Mouse (Mus musculus): ENCODE data around the gene Aoc3. TPM values are rescaled to one million over a fixed set of nuclear protein-coding genes. Genes with fewer than 3 reads are reported as not detected.
"Not testable (repeated sequence)": the region's sequence is repeated elsewhere in the genome, so short reads cannot be mapped to it uniquely, and the experiment has no call there.

The Aoc3 gene
- polyA plus RNA-seq, 1 experiment from 2014 or later: 0.14 TPM

DNA sequence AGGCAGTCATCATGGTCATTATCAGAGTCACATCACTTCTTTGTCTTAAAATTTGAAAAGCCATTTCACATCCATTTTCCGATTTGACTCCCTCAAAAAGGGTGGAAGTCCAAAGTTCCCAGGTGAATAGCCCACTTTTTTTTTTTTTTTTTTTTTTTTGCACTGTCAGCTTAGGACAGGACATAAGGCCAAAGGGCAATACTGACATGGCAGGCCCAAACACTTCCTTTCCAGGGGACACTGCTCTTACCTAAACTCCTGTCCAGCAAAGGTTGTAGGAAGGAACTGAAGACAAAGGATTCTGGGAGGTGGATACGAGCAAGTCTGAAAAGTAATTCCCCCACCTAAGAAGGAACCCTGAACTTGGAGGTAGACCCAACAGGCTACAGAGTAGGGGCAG is 25.5 kb downstream of the Aoc3 start:
- Histone ChIP-seq H3K4me1 (replicated peaks) (no peaks in the 10 kb centered on the region), H3K9me3 (no peaks in the 10 kb centered on the region), H3K27ac (replicated peaks) (no peak overlapping the region), H3K9ac (no peak overlapping the region), H3K27me3 (no peaks in the 10 kb centered on the region), H3K4me2 (no peak overlapping the region), H3K36me3 (no peaks in the 10 kb centered on the region), H3K4me3 (no peak overlapping the region)
- ATAC-seq (ENCODE audit: low FRiP score, low read depth): no peak
- 81% methylated on average over 2 of the region's 2 CpGs for WGBS

DNA sequence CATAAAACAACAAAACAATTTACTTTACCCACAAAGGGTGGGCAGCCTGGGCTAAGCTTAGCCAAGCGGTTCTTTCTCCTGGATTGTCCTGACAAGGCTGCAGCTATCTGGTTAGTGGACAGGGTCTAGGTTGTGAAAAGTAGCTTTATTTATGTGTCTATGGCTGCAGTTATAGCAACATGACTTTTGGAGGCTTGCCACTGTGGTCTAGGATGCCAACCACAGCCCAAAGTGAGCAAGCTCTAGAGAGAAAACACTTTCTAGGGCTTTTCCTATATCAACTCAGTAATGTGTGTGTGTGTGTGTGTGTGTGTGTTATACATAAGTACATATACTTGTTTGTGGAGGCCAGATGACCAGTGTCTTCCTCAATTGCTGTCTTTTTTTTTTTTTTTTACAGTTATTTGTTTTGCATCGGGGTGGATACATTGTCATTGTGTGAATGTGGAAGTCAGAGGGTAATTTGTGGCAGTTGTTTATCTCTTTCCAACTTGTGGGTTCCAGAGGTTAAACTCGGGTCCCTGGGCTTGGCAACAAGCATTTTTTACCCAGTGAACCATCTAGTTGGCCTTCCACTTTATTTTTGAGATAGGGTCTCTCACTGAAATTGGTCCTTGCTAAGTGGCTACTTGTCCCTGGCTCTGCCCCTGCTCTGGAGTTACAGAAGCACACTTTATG is 27.2 kb downstream of the Aoc3 start:
- ATAC-seq (ENCODE audit: low FRiP score, low read depth): no peak
- H3K4me3 ChIP-seq: no peak overlapping the region
- no peaks in the 10 kb centered on the region for H3K9me3 ChIP-seq
- no peak overlapping the region for H3K9ac ChIP-seq
- H3K4me1 ChIP-seq (replicated peaks): no peaks in the 10 kb centered on the region
- no peak overlapping the region for H3K27ac ChIP-seq (replicated peaks)
- H3K27me3 ChIP-seq: no peaks in the 10 kb centered on the region
- no peak overlapping the region for H3K4me2 ChIP-seq
- no peaks in the 10 kb centered on the region for H3K36me3 ChIP-seq
- WGBS: 85% methylated on average over 3 of the region's 3 CpGs

DNA sequence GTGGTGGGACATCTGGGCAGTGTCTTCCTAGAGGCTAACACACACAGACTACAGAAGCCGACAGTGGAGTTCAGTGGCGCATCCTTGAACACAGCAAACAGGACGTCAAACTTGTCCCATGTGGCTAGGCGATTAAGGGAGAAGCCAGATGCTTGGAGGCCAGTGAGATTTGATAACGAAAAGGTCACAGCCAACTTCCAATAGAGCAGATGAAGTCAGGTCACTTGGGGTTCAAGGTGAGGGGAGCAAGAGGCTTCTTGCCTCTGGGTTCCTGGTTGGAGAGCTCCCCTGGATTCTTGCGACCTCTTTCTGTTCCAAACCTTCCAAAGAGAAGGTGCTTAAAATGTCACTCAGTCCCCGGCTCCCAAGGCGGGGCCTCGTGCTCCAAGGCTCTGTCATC is 29.4 kb downstream of the Aoc3 start:
- no peaks in the 10 kb centered on the region for H3K9me3 ChIP-seq
- H3K9ac ChIP-seq: no peak overlapping the region
- H3K27ac ChIP-seq (replicated peaks): no peak overlapping the region
- H3K4me3 ChIP-seq: no peak overlapping the region
- no peaks in the 10 kb centered on the region for H3K36me3 ChIP-seq
- H3K27me3 ChIP-seq: no peaks in the 10 kb centered on the region
- no peaks in the 10 kb centered on the region for H3K4me1 ChIP-seq (replicated peaks)
- WGBS: 82% methylated on average over 9 of the region's 9 CpGs
- no peak overlapping the region for H3K4me2 ChIP-seq
- no peak for ATAC-seq (ENCODE audit: low FRiP score, low read depth)

DNA sequence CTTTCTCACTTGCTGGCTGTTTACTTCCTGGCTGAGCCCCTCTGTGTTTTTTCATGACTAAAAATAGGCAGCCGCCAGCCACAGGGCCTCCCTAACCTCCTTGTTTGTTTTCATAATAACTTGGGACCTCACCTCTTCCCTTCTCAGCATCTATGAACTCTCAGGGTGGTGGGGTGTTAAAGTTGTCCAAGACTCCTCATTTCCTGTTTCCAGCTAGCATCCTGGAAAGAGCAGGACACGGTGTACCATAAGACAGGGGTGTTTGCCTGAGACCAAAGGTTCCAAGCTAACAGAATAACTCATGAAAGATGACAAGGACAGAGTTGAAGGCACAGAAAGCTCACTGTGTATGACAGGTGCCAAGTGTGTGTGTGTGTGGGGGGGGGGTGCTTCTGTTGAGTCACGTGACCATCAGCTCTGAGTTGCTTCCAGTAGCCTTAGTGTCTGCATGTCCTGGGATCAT is 30.3 kb downstream of the Aoc3 start:
- Histone ChIP-seq H3K9ac (no peak overlapping the region), H3K27me3 (no peaks in the 10 kb centered on the region), H3K9me3 (no peaks in the 10 kb centered on the region), H3K27ac (replicated peaks) (no peak overlapping the region), H3K36me3 (no peaks in the 10 kb centered on the region), H3K4me1 (replicated peaks) (no peaks in the 10 kb centered on the region), H3K4me2 (no peak overlapping the region), H3K4me3 (no peak overlapping the region)
- WGBS: 63% methylated on average over 3 of the region's 3 CpGs
- no peak for ATAC-seq (ENCODE audit: low FRiP score, low read depth)

DNA sequence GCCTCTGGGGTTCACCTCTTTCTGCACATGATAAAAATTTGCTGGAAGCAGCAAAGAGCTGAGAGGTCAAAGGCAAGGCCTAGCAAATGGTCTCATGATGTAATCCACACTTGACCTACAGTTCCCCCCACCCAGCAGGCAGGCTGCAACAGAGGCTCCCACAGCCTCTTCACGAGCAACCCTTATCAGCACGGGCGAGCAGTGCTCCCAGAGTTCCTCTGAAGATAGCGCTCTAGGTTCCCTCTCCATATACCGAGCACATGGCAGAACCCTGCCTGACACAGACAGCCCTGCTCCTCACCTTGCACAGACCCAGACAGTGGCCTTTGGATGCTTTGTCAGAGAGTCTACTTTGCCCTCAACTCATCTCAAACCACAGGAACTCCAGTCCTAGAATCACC is 34.1 kb downstream of the Aoc3 start:
- no peaks in the 10 kb centered on the region for H3K27me3 ChIP-seq
- H3K36me3 ChIP-seq: no peaks in the 10 kb centered on the region
- 78% methylated on average over 5 of the region's 5 CpGs for WGBS
- no peaks in the 10 kb centered on the region for H3K4me1 ChIP-seq (replicated peaks)
- H3K4me2 ChIP-seq: no peak overlapping the region
- H3K4me3 ChIP-seq: no peak overlapping the region
- no peak overlapping the region for H3K9ac ChIP-seq
- H3K27ac ChIP-seq (replicated peaks): no peak overlapping the region
- no peaks in the 10 kb centered on the region for H3K9me3 ChIP-seq
- ATAC-seq (ENCODE audit: low FRiP score, low read depth): no peak

DNA sequence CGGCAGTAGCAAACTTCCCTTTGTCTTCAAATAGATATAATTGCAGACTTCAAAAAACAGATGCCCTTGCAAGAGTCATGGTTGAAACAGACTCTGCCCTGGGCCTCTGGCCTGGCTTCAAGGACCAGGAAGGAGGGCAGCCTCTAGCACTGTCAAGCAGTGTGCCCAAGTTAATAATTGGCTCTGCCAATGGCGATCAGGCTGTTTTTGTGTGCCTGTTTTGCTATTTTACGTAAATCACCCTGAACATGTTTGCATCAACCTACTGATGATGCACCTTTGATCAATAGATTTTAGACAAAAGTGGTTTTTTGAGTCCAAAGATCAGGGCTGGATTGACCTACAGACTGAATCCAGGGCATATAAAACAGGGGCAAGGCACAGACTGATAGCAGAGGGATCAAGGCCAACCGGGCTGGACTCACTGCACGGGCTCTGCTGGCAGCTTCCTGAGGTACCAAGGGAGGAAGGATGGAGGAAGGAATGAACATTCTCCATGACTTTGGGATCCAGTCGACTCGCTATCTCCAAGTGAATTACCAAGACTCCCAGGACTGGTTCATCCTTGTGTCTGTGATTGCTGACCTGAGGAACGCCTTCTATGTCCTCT is 37.0 kb downstream of the Aoc3 start, which contains the start of gene G6pc:
Gene G6pc, plus strand, starts transcription at position 236 of the 610 bp plus-strand sequence.
- Histone ChIP-seq H3K9me3 (no peaks in the 10 kb centered on the region), H3K4me3 (no peak within 1 kb of the TSS), H3K36me3 (no peaks in the 10 kb centered on the region), H3K4me2 (no peak within 1 kb of the TSS), H3K27ac (replicated peaks) (no peak within 1 kb of the TSS), H3K27me3 (no peaks in the 10 kb centered on the region), H3K9ac (no peak within 1 kb of the TSS), H3K4me1 (replicated peaks) (no peaks in the 10 kb centered on the region)
- no peak for ATAC-seq (ENCODE audit: low FRiP score, low read depth)
- 88% methylated on average over 8 of the region's 8 CpGs for WGBS

DNA sequence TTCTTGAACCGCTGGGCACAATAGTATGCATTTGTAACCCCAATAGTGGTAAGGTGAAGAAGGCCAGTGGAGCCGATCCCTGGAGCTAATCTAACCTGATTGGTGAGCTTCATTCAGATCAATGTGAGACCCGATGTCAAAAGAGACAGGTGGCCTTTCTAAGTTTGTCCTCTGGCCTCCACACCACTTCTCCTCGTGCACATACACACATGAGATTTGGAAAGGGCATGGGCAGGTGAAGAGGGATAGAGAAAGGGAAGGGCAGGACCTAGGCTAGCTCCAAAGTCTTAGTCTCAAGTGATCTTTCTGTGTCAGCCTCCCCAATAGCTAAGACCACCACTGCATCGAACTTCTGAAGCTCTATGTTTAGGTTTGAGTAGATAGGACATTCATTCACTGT is 39.7 kb downstream of the Aoc3 start:
- Histone ChIP-seq H3K4me2 (no peak overlapping the region), H3K9ac (no peak overlapping the region), H3K4me1 (replicated peaks) (no peaks in the 10 kb centered on the region), H3K27ac (replicated peaks) (no peak overlapping the region), H3K27me3 (no peaks in the 10 kb centered on the region), H3K36me3 (no peaks in the 10 kb centered on the region), H3K4me3 (no peak overlapping the region), H3K9me3 (no peaks in the 10 kb centered on the region)
- no peak for ATAC-seq (ENCODE audit: low FRiP score, low read depth)
- WGBS: 84% methylated on average over 5 of the region's 5 CpGs

DNA sequence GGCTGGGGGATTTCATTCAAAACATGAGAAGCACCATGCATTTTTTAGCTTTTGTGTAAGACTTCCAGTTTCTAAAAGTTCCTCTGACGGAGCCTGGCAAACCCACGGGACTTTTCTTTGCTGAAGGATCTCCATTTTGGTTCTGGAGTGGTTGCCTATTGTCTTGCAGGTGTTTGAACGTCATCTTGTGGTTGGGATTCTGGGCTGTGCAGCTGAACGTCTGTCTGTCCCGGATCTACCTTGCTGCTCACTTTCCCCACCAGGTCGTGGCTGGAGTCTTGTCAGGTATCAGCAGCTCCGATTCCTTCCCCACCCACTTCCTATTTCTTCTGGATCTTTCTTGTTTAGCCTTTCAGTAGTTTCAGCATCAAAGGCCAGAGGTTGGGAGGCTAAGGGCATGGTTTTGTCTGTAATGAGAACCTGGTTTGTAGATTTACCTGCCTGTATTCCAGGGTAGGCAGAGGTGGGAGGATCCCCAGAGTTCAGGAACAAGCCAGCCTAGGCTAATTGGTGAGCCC is 44.1 kb downstream of the Aoc3 start:
- Histone ChIP-seq H3K9me3 (no peaks in the 10 kb centered on the region), H3K9ac (no peak overlapping the region), H3K27ac (replicated peaks) (no peak overlapping the region), H3K4me2 (no peak overlapping the region), H3K4me3 (no peak overlapping the region), H3K4me1 (replicated peaks) (no peaks in the 10 kb centered on the region), H3K27me3 (no peaks in the 10 kb centered on the region), H3K36me3 (no peaks in the 10 kb centered on the region)
- no peak for ATAC-seq (ENCODE audit: low FRiP score, low read depth)
- 77% methylated on average over 7 of the region's 7 CpGs for WGBS

DNA sequence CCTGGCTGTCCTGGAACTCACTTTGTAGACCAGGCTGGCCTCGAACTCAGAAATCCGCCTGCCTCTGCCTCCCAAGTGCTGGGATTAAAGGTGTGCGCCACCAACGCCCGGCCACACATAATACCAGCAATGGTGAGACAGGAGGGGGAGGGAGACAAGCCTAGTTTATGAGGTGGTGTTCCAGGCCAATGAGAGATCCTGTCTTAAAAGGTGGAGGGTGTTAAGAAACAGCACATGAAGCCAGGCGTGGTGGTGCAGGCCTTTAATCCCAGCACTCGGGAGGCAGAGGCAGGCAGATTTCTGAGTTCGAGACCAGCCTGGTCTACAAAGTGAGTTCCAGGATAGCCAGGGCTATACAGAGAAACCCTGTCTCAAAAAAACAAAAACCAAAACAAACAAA is 47.8 kb downstream of the Aoc3 start:
- H3K4me2 ChIP-seq; H3K4me1 ChIP-seq (replicated peaks); H3K9me3 ChIP-seq; H3K9ac ChIP-seq; H3K27ac ChIP-seq (replicated peaks); ATAC-seq (ENCODE audit: low FRiP score, low read depth); H3K4me3 ChIP-seq; H3K36me3 ChIP-seq; H3K27me3 ChIP-seq: not testable (repeated sequence)
- 95% methylated on average over 8 of the region's 8 CpGs for WGBS

DNA sequence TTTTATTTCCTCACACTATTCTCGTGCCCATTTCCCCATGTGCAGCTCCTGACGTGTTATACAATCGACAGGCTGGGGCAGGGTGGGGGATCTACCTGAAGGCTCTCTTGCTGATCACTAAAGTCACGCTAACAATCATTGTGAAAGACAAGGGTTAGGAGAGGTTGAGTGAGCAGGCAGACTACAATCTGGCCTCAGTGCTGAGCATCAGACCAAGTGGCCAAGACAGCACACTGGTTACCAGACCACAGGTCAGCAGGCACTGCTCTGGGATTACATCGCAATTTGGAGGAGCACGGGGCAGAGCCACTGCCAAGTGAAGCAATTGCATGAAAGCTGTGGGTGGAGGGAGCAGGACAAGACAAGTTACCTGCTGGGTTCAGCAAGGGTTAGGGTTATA is 48.5 kb downstream of the Aoc3 start:
- no peaks in the 10 kb centered on the region for H3K9me3 ChIP-seq
- H3K4me2 ChIP-seq: no peak overlapping the region
- H3K4me3 ChIP-seq: no peak overlapping the region
- ATAC-seq (ENCODE audit: low FRiP score, low read depth): no peak
- no peaks in the 10 kb centered on the region for H3K4me1 ChIP-seq (replicated peaks)
- 87% methylated on average over 6 of the region's 6 CpGs for WGBS
- H3K27ac ChIP-seq (replicated peaks): no peak overlapping the region
- H3K36me3 ChIP-seq: no peaks in the 10 kb centered on the region
- no peak overlapping the region for H3K9ac ChIP-seq
- no peaks in the 10 kb centered on the region for H3K27me3 ChIP-seq

DNA sequence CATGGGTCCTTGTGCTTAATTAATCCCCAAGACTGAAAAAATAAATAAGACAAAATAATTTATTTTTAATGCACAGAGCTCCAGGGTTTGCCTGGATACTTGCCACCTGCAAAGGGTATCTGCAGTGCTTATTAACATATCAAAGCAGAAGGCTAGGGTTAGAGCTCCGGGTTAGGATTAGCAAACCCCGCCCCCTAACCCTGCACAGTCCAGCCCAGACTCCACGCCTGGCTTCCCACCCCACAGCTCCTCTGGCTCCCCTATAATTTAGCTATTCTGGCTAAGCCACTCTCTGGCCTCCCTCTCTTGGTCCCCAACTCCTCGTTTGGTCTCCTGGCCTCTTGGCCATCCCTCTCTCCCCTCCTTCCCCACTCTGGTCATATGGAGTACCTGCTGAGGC is 51.4 kb downstream of the Aoc3 start:
- Histone ChIP-seq H3K9ac (no peak overlapping the region), H3K4me1 (replicated peaks) (no peaks in the 10 kb centered on the region), H3K36me3 (no peaks in the 10 kb centered on the region), H3K27me3 (no peaks in the 10 kb centered on the region), H3K27ac (replicated peaks) (no peak overlapping the region), H3K4me3 (no peak overlapping the region), H3K4me2 (no peak overlapping the region), H3K9me3 (no peaks in the 10 kb centered on the region)
- 25% methylated on average over 4 of the region's 4 CpGs for WGBS
- no peak for ATAC-seq (ENCODE audit: low FRiP score, low read depth)

Measured in hindbrain, embryonic 15.5 days (tissue).